Mouse (Mus musculus) ES-E14 (cell line): Measurements from ENCODE around the gene Tle1. TPM values are rescaled to one million over a fixed set of nuclear protein-coding genes. Genes with fewer than 3 reads are reported as not detected.

Experiments used
- DNase-seq: peaks from one replicate; pipeline ENCODE4 v3.0.0-alpha.2; 2013; ENCODE audit warnings: low read depth, low spot score
- H3K27ac ChIP-seq: 2 replicates; pipeline ENCODE4 v1.5.1; 2012; ENCODE audit warnings: low read depth, mild to moderate bottlenecking, low read length, moderate library complexity, mixed read lengths; ENCODE audit not compliant: poor library complexity, insufficient read depth, severe bottlenecking
- H3K36me3 ChIP-seq: 2 replicates; pipeline ENCODE4 v1.6.1; 2012; ENCODE audit warnings: mild to moderate bottlenecking, low read length, moderate library complexity, mixed read lengths; ENCODE audit not compliant: control insufficient read depth, poor library complexity, insufficient read depth, severe bottlenecking
- H3K4me1 ChIP-seq, 2 experiments: fragments of 150-350 bp in 1 of 2; sonication (generic) in 1 of 2; 2 replicates each; pipeline ENCODE4 v1.6.1; 2012; ENCODE audit warnings: low read length in 2 of 2, mild to moderate bottlenecking in 1 of 2, mixed read lengths in 1 of 2; ENCODE audit not compliant: control insufficient read depth in 2 of 2, insufficient read depth in 2 of 2, poor library complexity in 1 of 2
- H3K4me3 ChIP-seq, 2 experiments: fragments of 150-350 bp in 1 of 2; sonication (generic) in 1 of 2; 2 replicates each; pipeline ENCODE4 v1.5.1; 2012; ENCODE audit warnings: low read length in 2 of 2, low read depth in 1 of 2, mild to moderate bottlenecking in 1 of 2, mixed read lengths in 1 of 2; ENCODE audit not compliant: insufficient read depth in 1 of 2, poor library complexity in 1 of 2, severe bottlenecking in 1 of 2
- H3K9ac ChIP-seq: 2 replicates; pipeline ENCODE4 v1.6.1; 2012; ENCODE audit warnings: low read depth, mild to moderate bottlenecking, low read length, mixed read lengths; ENCODE audit not compliant: poor library complexity, insufficient read depth, severe bottlenecking
- H3K9me3 ChIP-seq: fragments of 150-350 bp; sonication (generic); 2 replicates; pipeline ENCODE4 v1.6.1; 2012; ENCODE audit warnings: low read depth, mild to moderate bottlenecking, low read length; ENCODE audit not compliant: control insufficient read depth, insufficient read depth
- CHD2 ChIP-seq: IDR thresholded peaks from 2 replicates; pipeline ENCODE4 v1.6.1; 2014; ENCODE audit warnings: mild to moderate bottlenecking, low read depth, low read length, inconsistent platforms
- HCFC1 ChIP-seq: IDR thresholded peaks from 2 replicates; pipeline ENCODE4 v1.6.1; 2012; ENCODE audit warnings: low read length, inconsistent platforms, borderline replicate concordance; ENCODE audit not compliant: insufficient read depth
- MAFK ChIP-seq: IDR thresholded peaks from 2 replicates; pipeline ENCODE4 v1.6.1; 2014; ENCODE audit warnings: mild to moderate bottlenecking, low read depth, low read length, inconsistent platforms; ENCODE audit not compliant: insufficient read depth
- ZC3H11A ChIP-seq: IDR thresholded peaks from 2 replicates; pipeline ENCODE4 v1.6.1; 2012; ENCODE audit warnings: low read depth, mild to moderate bottlenecking, inconsistent platforms, low read length, borderline replicate concordance
- ZNF384 ChIP-seq: IDR thresholded peaks from 2 replicates; pipeline ENCODE4 v1.6.1; 2012; ENCODE audit warnings: low read depth, low read length, inconsistent platforms
- in situ Hi-C, 2 experiments: fragments of 600-800 bp; cut with MboI; formaldehyde crosslinking; loops; one replicate each; pipeline ENCODE4 v1.15.1; 2025; ENCODE audit warnings: low sequenced_read_pairs in 2 of 2, inconsistent platforms in 1 of 2; ENCODE audit not compliant: unreplicated experiment in 2 of 2
- total RNA-seq: library from RNA; depleted of rRNA; stranded (reverse); fragments of 300-350 nt; gene quantifications from 2 replicates; pipeline ENCODE4 v1.2.3, GENCODE M21; 2012

Gene Tle1
- total RNA-seq, 1 experiment: 26.3 TPM

DNA sequence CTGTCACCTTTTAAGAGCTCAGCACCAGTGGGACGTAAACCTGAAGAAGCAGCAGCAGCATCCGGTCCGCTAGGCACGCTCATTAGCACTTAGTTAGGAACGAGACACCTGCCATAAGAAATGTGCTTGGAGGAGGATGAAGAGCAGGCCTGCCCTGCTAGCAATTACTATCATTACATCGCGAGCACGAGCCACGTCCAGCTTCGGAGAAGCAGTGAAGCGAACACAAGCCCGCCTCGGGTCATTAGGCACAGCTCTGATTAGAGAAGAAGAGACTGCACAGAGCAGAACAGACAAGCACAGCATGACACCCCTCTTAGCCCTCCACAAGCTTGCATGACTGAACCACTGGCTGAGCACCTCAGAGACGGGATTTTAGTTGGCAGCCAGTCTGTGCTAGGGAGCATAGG lies 40.6 kb downstream of the Tle1 start:
- H3K9me3 ChIP-seq: no peaks in the 10 kb centered on the region
- in situ Hi-C loops: no loop called here
- H3K36me3 ChIP-seq: peaks cover 5% of the 10 kb centered on the region
- no peaks in the 10 kb centered on the region for H3K4me1 ChIP-seq
- no peak for DNase-seq
- TF ChIP-seq MAFK (no peak), ZNF384 (no peak), HCFC1 (no peak), CHD2 (no peak), ZC3H11A (no peak)
- no peak overlapping the region for H3K27ac ChIP-seq
- no peak overlapping the region for H3K4me3 ChIP-seq
- 0 out of 2 replicates have a peak overlapping the region, but pooled peaks have one; percentile 6 for H3K9ac ChIP-seq

DNA sequence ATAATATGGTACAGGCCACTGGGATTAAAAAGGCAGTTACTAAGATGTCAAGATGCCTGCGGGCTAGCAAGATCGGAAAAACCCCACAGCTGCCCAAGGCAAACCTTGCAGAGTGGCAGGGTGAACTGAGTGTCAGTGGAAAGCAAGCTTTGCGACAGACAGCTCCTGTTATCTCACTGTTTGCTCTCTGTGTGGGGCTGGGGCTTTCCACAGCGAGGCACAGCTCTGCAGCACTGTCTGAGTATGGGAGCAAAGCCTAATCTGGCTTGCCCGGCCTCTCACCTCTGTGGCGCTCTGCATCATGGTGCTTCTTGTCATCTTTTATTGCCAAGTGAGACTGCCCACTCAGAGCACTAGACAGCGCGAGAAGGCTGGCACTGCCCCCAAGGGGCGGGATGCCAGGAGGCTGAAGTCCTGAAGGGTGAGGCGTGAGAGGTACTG lies 42.8 kb downstream of the Tle1 start:
- Histone ChIP-seq H3K4me1 (no peaks in the 10 kb centered on the region), H3K9me3 (no peaks in the 10 kb centered on the region), H3K9ac (no peak overlapping the region), H3K36me3 (peaks cover 5% of the 10 kb centered on the region; the same call in 1 of the 2 replicates), H3K27ac (no peak overlapping the region), H3K4me3 (no peak overlapping the region)
- DNase-seq: no peak
- TF ChIP-seq HCFC1: no peak
- TF ChIP-seq MAFK: no peak
- no peak for TF ChIP-seq CHD2
- no peak for TF ChIP-seq ZC3H11A
- TF ChIP-seq ZNF384: no peak
- in situ Hi-C loops: no loop called here

DNA sequence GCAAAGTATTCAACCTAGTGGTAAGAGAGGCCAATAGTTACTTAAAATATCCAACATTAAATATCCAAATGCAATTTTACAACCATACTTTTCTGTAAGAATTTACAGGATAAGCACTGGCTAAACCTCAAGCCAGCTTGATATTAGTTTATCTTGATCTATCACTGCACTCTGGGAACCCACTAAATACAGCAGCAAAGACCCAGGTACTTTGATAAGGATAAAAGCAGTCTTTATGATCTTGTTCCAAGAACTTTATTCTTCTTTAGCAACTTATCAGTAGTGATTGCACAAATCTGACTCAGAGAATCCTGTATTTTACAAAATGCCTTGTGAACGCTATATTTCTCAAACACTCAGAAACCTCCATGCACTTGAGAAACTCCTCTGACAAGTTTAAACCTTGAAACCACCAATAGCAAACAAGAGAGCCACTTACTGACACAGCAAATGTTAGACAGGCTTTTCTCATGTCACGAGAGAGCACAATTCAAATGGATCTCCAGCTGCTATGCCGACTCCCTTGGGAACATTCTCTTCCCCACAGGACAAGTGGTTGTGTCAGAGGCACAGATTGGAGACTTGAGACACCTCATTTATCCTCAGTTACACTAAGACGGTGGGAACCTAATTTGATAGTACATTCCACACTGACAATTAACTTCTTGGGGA lies 50.1 kb downstream of the Tle1 start:
- Histone ChIP-seq H3K36me3 (no peaks in the 10 kb centered on the region), H3K4me3 (no peak overlapping the region), H3K27ac (no peak overlapping the region), H3K9ac (no peak overlapping the region), H3K4me1 (peaks cover 4% of the 10 kb centered on the region in 2 experiments; a peak in 3 of 4 replicates), H3K9me3 (no peaks in the 10 kb centered on the region)
- no peak for DNase-seq
- no peak for TF ChIP-seq CHD2
- no peak for TF ChIP-seq ZNF384
- no peak for TF ChIP-seq MAFK
- TF ChIP-seq HCFC1: no peak
- no peak for TF ChIP-seq ZC3H11A
- in situ Hi-C loops: no loop called here

DNA sequence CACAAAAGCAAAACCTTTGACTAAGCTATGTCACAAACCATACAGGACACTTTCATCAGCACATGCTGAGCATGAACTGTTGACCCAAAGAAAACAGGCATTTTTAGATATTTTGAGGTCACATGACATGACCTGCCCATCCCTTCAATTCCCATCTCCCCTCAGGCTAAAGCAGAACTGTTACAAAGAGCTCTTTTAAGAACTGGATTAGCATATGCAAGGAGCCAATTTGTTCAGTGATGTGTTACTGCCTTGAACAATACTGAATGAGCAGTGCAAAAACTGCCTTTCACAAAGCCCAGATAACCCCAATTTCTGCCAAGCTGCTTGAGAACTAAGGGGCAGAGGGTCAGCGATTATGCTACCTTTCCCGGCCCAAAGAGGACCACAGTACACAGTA lies 54.7 kb downstream of the Tle1 start:
- Histone ChIP-seq H3K9ac (no peak overlapping the region), H3K4me1 (peaks cover 6 to 10% of the 10 kb centered on the region in 2 experiments; a peak in 3 of 4 replicates), H3K9me3 (no peaks in the 10 kb centered on the region), H3K27ac (peak overlapping the region; percentile 33; the same call in 1 of the 2 replicates), H3K36me3 (no peaks in the 10 kb centered on the region), H3K4me3 (no peak overlapping the region)
- no peak for TF ChIP-seq ZNF384
- TF ChIP-seq ZC3H11A: no peak
- TF ChIP-seq HCFC1: no peak
- TF ChIP-seq MAFK: peak; percentile 75
- TF ChIP-seq CHD2: peak; percentile 62
- peak; percentile 69 for DNase-seq
- in situ Hi-C loops: no loop called here
